Mouse (Mus musculus) left cerebral cortex, postnatal 36 days (tissue): Measurements from ENCODE around the gene Rhbdd3. TPM values are rescaled to one million over a fixed set of nuclear protein-coding genes. Genes with fewer than 3 reads are reported as not detected.

ENCODE experiments used
- DNase-seq, 2 experiments: peaks; one replicate each; pipeline ENCODE4 v3.0.0; 2021 to 2022; ENCODE audit warnings: low spot score in 2 of 2, mixed read lengths in 1 of 2
- intact Hi-C: fragments of 180-260 bp; cut with DNase I; formaldehyde crosslinking; loops from one replicate; pipeline ENCODE4 v1.15.1; 2025
- total RNA-seq, 2 experiments: library from RNA; stranded (reverse); gene quantifications; 2 replicates each; pipeline ENCODE4 v1.2.3; 2021

The Rhbdd3 gene
- total RNA-seq = 10 to 100 TPM; 22.2 to 26.2 TPM

DNA sequence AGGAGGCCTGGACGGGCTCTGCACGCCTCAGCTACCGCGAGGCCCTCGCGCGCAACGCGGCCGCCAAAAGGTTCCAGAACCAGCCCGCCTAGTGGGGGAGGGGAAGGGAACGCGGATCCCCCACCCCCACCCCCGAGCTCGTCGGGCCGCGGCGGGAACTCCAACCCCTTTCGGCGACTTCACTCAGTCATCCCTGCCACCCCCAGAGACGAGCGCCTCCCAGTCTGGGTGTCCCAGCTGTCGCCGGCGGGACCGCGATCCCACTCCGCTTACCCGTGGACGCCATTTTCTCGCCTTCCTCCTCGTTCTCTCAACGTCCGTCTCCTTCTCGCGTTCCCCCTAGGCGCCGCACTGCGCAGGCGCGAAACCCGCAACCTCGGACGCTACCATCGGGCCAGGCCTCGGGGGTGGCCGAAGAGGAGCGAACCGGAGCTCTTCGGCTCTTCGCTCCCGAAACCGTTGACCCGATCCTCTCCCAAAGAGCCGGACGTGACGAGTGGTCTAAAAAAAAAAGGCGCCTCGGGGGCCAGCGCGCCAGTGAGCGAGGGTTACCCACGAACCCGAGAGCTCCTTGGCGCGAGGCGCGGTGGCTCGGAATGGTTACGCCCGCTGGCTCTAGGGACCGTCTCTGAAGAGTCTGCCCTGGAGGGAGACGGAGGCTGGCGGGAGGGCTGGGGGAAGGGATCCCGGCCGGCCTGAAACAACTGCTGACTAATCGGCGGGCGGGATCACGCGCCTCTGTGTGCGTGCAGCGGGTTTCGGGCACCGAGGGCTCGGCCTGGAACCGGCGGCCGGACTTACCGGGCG lies at the start of gene Rhbdd3, which contains the start of gene Ewsr1:
Gene Rhbdd3 (plus strand): TSS at position 191 of the 807 bp plus-strand sequence.
Gene Ewsr1 (minus strand): TSS at position 531 of the 807 bp plus-strand sequence.
- peak; percentile 98 to 99 for DNase-seq
- intact Hi-C loops = no loop called here

DNA sequence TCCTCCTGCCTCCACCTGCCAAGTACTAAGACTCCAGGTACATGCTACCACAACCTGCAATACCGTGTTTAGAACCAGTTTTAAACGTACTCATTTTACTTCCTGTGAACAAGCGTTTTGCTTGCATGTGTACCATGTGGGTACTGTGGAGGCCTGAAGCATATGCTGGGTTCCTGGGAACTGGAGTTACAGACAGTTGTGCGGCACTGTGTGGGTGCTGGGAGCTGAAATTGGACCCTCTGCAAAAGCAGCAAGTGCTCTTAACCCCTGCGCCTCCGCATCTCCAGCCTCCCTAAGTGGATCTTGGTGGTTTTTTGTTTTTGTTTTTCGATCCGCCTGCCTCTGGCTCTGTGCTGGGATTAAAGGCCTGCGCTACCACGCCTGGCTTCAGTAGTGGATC lies 47.1 kb upstream of the Rhbdd3 start:
- DNase-seq = no peak
- intact Hi-C loops = no loop called here

DNA sequence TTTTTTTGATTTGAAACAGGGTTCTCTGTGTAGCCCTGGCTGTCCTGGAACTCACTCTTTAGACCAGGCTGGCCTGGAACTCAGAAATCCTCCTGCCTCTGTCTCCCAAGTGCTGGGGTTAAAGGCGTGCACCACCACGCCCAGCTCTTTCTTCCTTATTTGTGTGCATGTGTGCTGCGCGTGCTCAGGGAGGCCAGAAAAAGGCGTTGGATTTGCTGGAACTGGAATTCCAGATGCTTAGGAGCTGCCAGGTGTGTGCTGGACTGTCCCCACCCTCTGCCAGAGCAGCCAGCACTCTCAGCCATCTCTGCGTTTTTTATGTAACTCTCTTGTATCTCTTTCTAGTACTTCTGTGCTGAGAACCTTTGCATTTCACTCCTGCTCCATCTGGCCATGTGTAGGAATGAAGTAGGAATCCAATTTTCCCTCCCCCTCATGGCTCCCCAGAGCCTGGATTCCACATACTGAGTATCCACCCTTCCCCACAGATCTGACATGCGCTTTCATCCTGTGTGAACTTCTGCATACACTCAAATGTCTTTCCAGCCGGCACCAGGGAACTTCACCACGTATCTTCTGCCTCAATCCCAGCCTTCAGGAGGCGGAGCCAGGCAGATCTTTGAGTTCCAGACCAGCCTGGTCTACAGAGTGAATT lies 46.4 kb upstream of the Rhbdd3 start:
- peak; percentile 62 to 78 for DNase-seq
- intact Hi-C loops = no loop called here

GRCm38 (mm10) chr11:5054151-5054550 lies 44.6 kb upstream of the Rhbdd3 start:
- DNase-seq = no peak
- intact Hi-C loops = no loop called here

GRCm38 (mm10) chr11:5054874-5055273 lies 43.9 kb upstream of the Rhbdd3 start:
- intact Hi-C loops = no loop called here
- DNase-seq = no peak

DNA sequence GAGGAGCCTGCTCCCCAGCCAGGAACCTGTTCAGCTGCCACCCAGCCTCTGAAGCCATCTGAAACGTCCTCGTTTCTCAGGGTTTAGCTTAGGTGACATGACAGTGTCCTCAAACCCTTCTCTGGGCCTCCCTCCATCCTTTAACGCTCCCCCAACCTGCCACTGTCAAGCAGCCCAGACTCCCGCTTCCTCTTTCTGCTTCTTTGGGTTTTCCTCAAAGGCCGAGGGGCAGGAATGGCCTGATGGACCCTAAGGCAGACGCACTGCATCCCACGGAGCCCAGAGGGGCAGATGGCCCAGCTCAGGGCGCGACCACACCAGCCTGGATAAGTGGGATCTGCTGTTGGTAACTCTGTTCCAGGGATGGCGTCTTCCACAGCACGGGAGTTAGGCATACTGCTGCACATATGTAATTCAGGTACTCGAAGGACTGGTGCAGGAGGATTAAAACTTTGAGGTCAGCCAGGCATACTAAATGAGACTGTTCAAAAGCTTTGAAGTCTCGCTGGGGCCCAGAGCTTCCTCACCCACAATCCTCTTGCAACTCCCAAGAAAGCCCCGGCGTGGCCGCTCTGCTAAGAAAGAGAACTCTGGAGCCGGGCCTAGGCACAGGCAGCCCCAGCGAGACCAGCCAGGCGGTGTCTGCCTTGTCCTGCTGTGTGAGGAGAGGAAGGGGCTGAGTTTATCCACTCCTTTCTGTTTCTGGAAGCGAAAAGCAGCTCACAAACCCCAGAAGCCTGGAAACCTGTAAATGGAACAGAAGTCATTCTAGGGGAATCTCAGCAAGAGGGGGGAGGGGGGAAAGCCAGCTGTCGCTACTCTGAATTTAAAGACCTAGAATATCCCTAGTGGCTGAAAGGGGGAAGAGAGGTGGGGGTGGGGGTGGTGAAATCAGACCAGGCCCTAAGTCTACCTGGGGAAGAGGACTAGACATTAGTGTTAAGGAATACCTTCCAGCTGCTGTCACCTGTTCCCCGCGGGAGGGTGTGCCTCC lies 42.5 kb upstream of the Rhbdd3 start:
- no peak for DNase-seq
- intact Hi-C loops = no loop called here

DNA sequence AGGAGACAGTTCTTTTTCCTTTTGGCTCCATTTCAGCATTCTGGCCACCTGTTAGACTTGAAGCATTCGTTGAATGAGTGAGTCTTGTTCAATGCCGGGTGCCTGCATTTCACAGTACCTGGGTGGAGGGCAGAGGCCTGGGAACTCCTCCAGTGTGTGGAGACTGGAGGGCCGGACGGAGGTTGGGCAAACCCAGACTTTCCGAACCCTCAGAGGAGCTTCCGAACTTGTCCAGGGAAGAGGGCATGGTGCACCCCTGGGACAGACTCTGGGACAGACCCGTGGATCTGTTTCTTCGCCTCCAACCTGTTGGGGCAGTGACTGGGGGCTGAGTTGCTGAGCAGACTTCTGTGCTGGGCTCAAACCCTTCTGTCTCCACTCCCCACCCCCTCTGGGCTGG lies 41.7 kb upstream of the Rhbdd3 start:
- intact Hi-C loops = no loop called here
- DNase-seq = no peak

DNA sequence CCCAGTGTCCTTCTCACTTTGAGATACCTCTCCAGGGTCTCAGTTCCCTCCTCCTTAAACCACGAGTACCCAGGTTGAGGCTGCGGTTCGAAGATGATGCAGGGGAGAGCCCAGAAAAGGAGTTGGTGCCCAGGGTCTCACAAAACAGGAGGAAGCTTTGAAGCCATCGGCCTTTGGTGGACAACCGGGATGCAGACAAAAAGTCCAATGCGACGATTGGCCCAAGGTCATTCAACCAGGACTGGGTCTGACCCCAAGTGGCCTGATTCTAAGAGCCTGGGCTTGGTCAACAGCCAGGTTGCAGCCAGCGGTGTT lies 41.2 kb upstream of the Rhbdd3 start:
- intact Hi-C loops = no loop called here
- no peak for DNase-seq

DNA sequence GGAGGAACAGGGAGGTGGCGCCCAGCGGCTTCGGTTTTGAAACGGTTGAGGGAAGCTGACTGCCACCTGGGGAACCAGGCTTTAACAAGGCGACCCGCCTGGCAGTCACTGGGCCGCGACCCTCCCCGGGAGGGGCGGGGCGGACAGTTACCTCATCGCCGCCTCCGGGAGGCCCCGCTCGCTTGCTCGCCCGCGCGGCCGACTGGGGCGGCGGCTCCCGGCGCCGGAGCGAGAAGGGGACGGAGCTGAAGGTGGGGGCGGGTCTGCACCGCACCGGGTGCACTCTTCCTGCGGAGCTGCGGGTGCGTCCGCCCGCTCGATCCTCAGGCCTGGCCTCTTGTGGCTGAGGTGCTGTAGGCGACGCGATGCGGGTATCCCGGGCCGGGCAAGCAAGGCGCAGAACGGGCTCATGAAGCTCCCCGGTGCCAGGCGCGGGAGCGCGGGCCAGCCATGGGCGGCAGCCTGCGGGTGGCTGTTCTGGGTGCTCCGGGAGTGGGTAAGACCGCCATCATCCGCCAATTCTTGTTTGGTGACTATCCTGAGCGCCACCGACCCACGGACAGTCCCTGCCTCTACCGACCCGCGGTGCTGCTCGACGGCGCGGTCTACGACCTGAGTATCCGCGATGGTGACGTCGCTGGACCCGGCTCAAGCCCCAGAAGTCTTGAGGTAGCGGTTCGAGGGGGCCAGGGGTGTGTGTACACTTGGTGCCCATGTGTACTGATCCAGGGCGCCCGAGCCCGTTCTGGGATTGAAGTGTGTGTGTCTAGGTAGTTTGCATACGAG lies 40.7 kb upstream of the Rhbdd3 start, which contains the start of gene Rasl10a:
Gene Rasl10a (plus strand): TSS at position 273 of the 786 bp plus-strand sequence.
- DNase-seq = peak; percentile 44 to 73
- intact Hi-C loops = no loop called here

GRCm38 (mm10) chr11:5058783-5059182 lies 39.9 kb upstream of the Rhbdd3 start:
- DNase-seq = no peak
- intact Hi-C loops = no loop called here

DNA sequence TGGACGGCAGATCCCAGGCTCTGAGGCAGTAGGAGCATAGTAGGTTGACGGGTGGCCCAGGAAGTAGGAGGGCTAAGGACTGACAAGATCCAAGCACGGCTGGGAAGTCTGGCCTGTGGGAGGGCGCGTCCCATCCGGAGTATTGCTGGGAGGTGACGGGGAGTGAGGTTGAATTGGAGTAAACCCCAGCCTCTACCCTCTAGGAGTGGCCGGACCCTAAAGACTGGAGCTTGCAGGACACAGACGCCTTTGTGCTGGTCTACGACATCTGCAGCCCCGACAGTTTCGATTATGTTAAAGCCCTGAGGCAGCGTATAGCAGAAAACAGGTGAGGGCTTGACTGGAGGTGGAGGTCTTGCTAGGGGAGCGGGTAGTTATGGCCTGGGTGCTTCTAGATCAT lies 39.5 kb upstream of the Rhbdd3 start:
- intact Hi-C loops = no loop called here
- peak in 1 of 2 experiments; percentile 48 for DNase-seq

- intact Hi-C loops = loop anchor here (2.0 kb wide), 1 partner anchor 19 kb away; no protein-coding TSS in a partner anchor
Observed at GRCm38 (mm10) chr11:5059704-5060156, 39.0 kb upstream of the Rhbdd3 start.

GRCm38 (mm10) chr11:5060756-5061412 lies 37.8 kb upstream of the Rhbdd3 start:
- peak; percentile 38 to 49 for DNase-seq
- intact Hi-C loops = loop anchor here (2.0 kb wide), 1 partner anchor 20 kb away; no protein-coding TSS in a partner anchor

More at GRCm38 (mm10) chr11:5059704-5060156, 39.0 kb upstream of the Rhbdd3 start:
- peak; percentile 72 to 73 for DNase-seq

GRCm38 (mm10) chr11:5061413-5062139 lies 37.1 kb upstream of the Rhbdd3 start:
- peak; percentile 96 for DNase-seq
- intact Hi-C loops = loop anchor here (2.0 kb wide), 2 partner anchors 21 to 47 kb away; no protein-coding TSS in a partner anchor

DNA sequence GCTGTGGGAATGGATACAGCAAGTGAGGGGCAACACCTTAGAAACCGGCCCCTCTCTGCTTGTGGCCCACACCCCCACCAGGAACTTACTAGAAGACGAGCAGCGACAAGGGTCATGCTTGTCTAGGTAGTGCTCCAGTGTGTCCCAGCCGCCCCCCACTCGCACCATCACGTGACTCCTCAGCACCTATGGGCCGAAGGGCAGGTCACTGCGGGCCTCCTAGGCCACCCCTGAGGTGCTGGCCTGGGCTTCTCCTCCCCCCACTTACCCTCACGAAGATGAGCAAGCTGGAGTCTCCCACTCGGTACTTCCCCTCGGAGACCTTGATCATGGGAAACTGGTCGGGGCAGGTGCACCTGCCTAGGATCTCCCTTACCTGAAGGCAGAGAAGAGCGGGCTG lies 36.4 kb upstream of the Rhbdd3 start:
- intact Hi-C loops = loop anchor here (2.0 kb wide), 1 partner anchor 48 kb away; no protein-coding TSS in a partner anchor
- DNase-seq = no peak

DNA sequence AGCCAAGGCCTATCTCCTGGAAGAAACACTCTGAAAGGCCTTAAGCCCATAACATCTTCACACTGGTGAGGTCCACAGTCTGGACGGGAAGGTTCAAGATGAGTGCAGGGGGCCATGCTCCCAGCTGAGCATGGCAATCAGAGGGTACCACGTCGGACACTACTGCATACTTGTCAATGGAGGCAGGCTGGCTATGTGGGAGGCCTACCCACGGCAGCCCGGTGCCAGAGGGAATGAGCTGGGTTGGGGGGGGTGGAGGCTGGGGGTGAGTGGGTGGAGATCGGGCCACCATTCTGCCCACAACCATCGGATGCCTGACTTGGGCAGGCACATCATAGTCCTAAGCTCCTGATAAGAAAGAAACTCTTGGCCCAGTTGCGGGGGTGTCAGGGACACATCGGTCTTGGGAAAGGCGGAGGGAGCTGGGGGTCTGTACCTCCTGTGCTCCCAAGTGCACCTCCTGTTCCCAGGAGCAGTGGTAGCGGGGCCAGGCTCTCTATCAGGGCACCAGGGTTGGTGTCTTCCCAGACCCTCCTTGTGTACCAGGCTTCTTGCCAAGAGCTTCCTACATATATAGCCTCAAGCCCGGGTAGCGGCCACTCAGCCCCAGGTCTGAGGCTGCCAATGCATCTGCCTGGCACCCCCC lies 35.7 kb upstream of the Rhbdd3 start:
- intact Hi-C loops = loop anchor here (2.0 kb wide), 1 partner anchor 48 kb away; no protein-coding TSS in a partner anchor
- no peak for DNase-seq
